Mouse (Mus musculus) layer of hippocampus, postnatal 36 days (tissue): ENCODE results near the gene Lhpp. TPM values are rescaled to one million over a fixed set of nuclear protein-coding genes. Genes with fewer than 3 reads are reported as not detected.

Source experiments
- DNase-seq, 2 experiments: peaks; one replicate each; pipeline ENCODE4 v3.0.0; 2022
- total RNA-seq, 2 experiments: library from RNA; stranded (reverse); gene quantifications; 2 replicates each; pipeline ENCODE4 v1.2.3; 2021

Lhpp gene
- total RNA-seq, 2 experiments from 2014 or later: 25.5 to 26.0 TPM

- no peak for DNase-seq
These were observed 132.5 kb downstream of the Lhpp start for GRCm38 (mm10) chr7:132742912-132743311.

GRCm38 (mm10) chr7:132747096-132747495, 136.7 kb downstream of the Lhpp start:
- no peak for DNase-seq

- no peak for DNase-seq
These were observed 137.8 kb downstream of the Lhpp start for GRCm38 (mm10) chr7:132748076-132748769.

GRCm38 (mm10) chr7:132749504-132749903, 139.1 kb downstream of the Lhpp start:
- DNase-seq: no peak

- DNase-seq: no peak
These were observed 141.3 kb downstream of the Lhpp start for GRCm38 (mm10) chr7:132751716-132752115.

- no peak for DNase-seq
These were observed 143.3 kb downstream of the Lhpp start for GRCm38 (mm10) chr7:132753518-132754388.

- DNase-seq: no peak
These were observed 143.9 kb downstream of the Lhpp start for GRCm38 (mm10) chr7:132754389-132754750.

Other genes with a start within 250 kb of the Lhpp start
- 10 to 100 TPM; 89.6 to 94.9 TPM for gene Oat, start 34.2 kb upstream of the Lhpp start, total RNA-seq
- gene Nkx1-2, start 11.0 kb upstream of the Lhpp start, total RNA-seq: not detected
- 10 to 100 TPM; 46.4 to 53.3 TPM for gene Fam53b, start 203.2 kb downstream of the Lhpp start, total RNA-seq
- gene Eef1akmt2, start 242.0 kb downstream of the Lhpp start, total RNA-seq: 10 to 100 TPM; 31.6 to 36.7 TPM
- 10 to 100 TPM; 28.3 to 31.5 TPM for gene Abraxas2, start 248.6 kb downstream of the Lhpp start, total RNA-seq